Mouse (Mus musculus) liver, adult 2 months (tissue): ENCODE results near the gene Stk26. TPM values are rescaled to one million over a fixed set of nuclear protein-coding genes. Genes with fewer than 3 reads are reported as not detected.

Experiments used
- DNase-seq: peaks from one replicate; pipeline ENCODE4 v3.0.0-alpha.2; 2011; ENCODE audit warnings: low read depth, low spot score; ENCODE audit errors: extremely low read depth
- H3K27ac ChIP-seq: fragments of 200-500 bp; replicated peaks from 2 replicates; pipeline ENCODE4 v1.5.1; 2012; ENCODE audit warnings: low read depth, mild to moderate bottlenecking, control low read depth, inconsistent platforms, low read length; ENCODE audit not compliant: insufficient read depth
- H3K27me3 ChIP-seq: fragments of 200-500 bp; 2 replicates; pipeline ENCODE4 v1.6.1; 2012; ENCODE audit warnings: mild to moderate bottlenecking, moderate library complexity, low read length, inconsistent platforms; ENCODE audit not compliant: control insufficient read depth, insufficient read depth
- H3K36me3 ChIP-seq: fragments of 200-500 bp; 2 replicates; pipeline ENCODE4 v1.6.1; 2012; ENCODE audit warnings: low read length, inconsistent platforms; ENCODE audit not compliant: control insufficient read depth, insufficient read depth
- H3K4me1 ChIP-seq: fragments of 200-500 bp; 2 replicates; pipeline ENCODE4 v1.6.1; 2011; ENCODE audit warnings: low read length; ENCODE audit not compliant: control insufficient read depth, insufficient read depth
- H3K4me3 ChIP-seq: fragments of 200-500 bp; 2 replicates; pipeline ENCODE4 v1.5.1; 2011; ENCODE audit warnings: low read depth, mild to moderate bottlenecking, control low read depth, low read length, moderate library complexity; ENCODE audit not compliant: insufficient read depth
- H3K79me2 ChIP-seq: fragments of 200-500 bp; 2 replicates; pipeline ENCODE4 v1.6.1; 2012; ENCODE audit warnings: inconsistent platforms, mild to moderate bottlenecking, low read length, moderate library complexity; ENCODE audit not compliant: control insufficient read depth, insufficient read depth
- H3K9ac ChIP-seq: fragments of 200-500 bp; 2 replicates; pipeline ENCODE4 v1.6.1; 2012; ENCODE audit warnings: low read depth, mild to moderate bottlenecking, control low read depth, inconsistent platforms, low read length
- CTCF ChIP-seq: fragments of 200-500 bp; IDR thresholded peaks from 2 replicates; pipeline ENCODE4 v1.5.1; 2011; ENCODE audit warnings: low read depth, low read length, control low read depth
- POLR2A ChIP-seq: fragments of 200-500 bp; IDR thresholded peaks from 2 replicates; pipeline ENCODE4 v1.6.1; 2011; ENCODE audit warnings: low read length, control low read depth; ENCODE audit not compliant: insufficient read depth; ENCODE audit errors: extremely low read depth
- WGBS: fragments of 180-500 bp; shearing (Covaris S2); methylation state at CpG from one replicate; pipeline ENCODE4 v1.1.7; 2018; 5-methylcytosine and 5-hydroxymethylcytosine counted together
- polyA plus RNA-seq: library from polyadenylated mRNA; depleted of rRNA; stranded (reverse); fragments of >200 nt; gene quantifications from 2 replicates; pipeline ENCODE4 v1.2.3, GENCODE M21; 2012
- total RNA-seq: library from RNA; depleted of rRNA; stranded (reverse); fragments of >200 nt; gene quantifications from 2 replicates; pipeline ENCODE4 v1.2.3, GENCODE M21; 2014

The Stk26 gene
- total and polyA plus RNA-seq, 2 experiments, result 0.15 to 0.28 TPM

- no peaks in the 10 kb centered on the region for H3K79me2 ChIP-seq
- no peak overlapping the region for H3K27ac ChIP-seq
- H3K36me3 ChIP-seq, result no peaks in the 10 kb centered on the region
- no peaks in the 10 kb centered on the region for H3K27me3 ChIP-seq
- H3K9ac ChIP-seq, result no peak overlapping the region
- WGBS, result 25% methylated on average over 6 of the region's 6 CpGs
- no peak for DNase-seq
- H3K4me3 ChIP-seq, result no peak overlapping the region
- TF ChIP-seq POLR2A (no peak), CTCF (no peak)
- H3K4me1 ChIP-seq, result no peaks in the 10 kb centered on the region
These were observed 9.8 kb downstream of the Stk26 start for GRCm38 (mm10) chrX:50850428-50851184.

GRCm38 (mm10) chrX:50863771-50864170, 22.9 kb downstream of the Stk26 start:
- H3K27me3 ChIP-seq, result no peaks in the 10 kb centered on the region
- WGBS, result 80% methylated on average over 2 of the region's 2 CpGs
- no peak overlapping the region for H3K4me3 ChIP-seq
- no peak for TF ChIP-seq CTCF
- TF ChIP-seq POLR2A, result no peak
- no peaks in the 10 kb centered on the region for H3K36me3 ChIP-seq
- no peak overlapping the region for H3K27ac ChIP-seq
- H3K9ac ChIP-seq, result no peak overlapping the region
- H3K79me2 ChIP-seq, result no peaks in the 10 kb centered on the region
- no peak for DNase-seq
- no peaks in the 10 kb centered on the region for H3K4me1 ChIP-seq

GRCm38 (mm10) chrX:50864734-50865133, 23.9 kb downstream of the Stk26 start:
- TF ChIP-seq CTCF (no peak), POLR2A (no peak)
- WGBS, result 12% methylated on average over 5 of the region's 5 CpGs
- peak; percentile 78 for DNase-seq
- H3K4me1 ChIP-seq, result no peaks in the 10 kb centered on the region
- no peaks in the 10 kb centered on the region for H3K36me3 ChIP-seq
- no peak overlapping the region for H3K4me3 ChIP-seq
- H3K79me2 ChIP-seq, result no peaks in the 10 kb centered on the region
- no peaks in the 10 kb centered on the region for H3K27me3 ChIP-seq
- no peak overlapping the region for H3K9ac ChIP-seq
- H3K27ac ChIP-seq, result no peak overlapping the region

GRCm38 (mm10) chrX:50874246-50875002, 33.6 kb downstream of the Stk26 start:
- H3K9ac ChIP-seq, result no peak overlapping the region
- DNase-seq, result no peak
- WGBS, result 91% methylated on average over 6 of the region's 6 CpGs
- H3K4me3 ChIP-seq, result no peak overlapping the region
- H3K4me1 ChIP-seq, result no peaks in the 10 kb centered on the region
- H3K36me3 ChIP-seq, result no peaks in the 10 kb centered on the region
- no peaks in the 10 kb centered on the region for H3K79me2 ChIP-seq
- no peak for TF ChIP-seq POLR2A
- no peak for TF ChIP-seq CTCF
- H3K27ac ChIP-seq, result no peak overlapping the region
- H3K27me3 ChIP-seq, result no peaks in the 10 kb centered on the region

- no peak for DNase-seq
- TF ChIP-seq POLR2A (no peak), CTCF (no peak)
- WGBS, result 76% methylated on average over 2 of the region's 2 CpGs
- H3K4me3 ChIP-seq, result no peak overlapping the region
- no peaks in the 10 kb centered on the region for H3K27me3 ChIP-seq
- no peaks in the 10 kb centered on the region for H3K4me1 ChIP-seq
- no peak overlapping the region for H3K27ac ChIP-seq
- H3K79me2 ChIP-seq, result no peaks in the 10 kb centered on the region
- no peaks in the 10 kb centered on the region for H3K36me3 ChIP-seq
- H3K9ac ChIP-seq, result no peak overlapping the region
These were observed 47.2 kb downstream of the Stk26 start for GRCm38 (mm10) chrX:50887999-50888398.

DNA sequence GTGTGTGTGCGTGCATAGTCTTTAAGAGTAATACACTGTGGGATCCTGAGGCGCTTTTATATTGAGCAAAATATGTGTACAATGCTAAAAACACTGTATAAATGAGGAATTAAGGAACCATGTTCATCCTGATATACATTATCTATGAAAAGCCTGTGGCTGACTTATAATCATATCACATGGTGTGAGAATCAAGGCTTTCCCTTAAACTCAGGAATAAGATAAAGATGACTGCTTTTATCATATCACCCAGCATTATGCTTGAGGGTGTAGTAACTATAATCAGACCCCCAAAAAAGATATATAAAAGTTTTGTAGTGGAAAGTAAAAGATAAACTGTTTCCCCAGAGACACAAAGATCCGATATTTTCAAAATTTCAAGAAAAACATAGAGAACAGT, 62.6 kb downstream of the Stk26 start:
- TF ChIP-seq POLR2A (no peak), CTCF (no peak)
- H3K27me3 ChIP-seq, result no peaks in the 10 kb centered on the region
- H3K4me1 ChIP-seq, result no peaks in the 10 kb centered on the region
- no peak overlapping the region for H3K27ac ChIP-seq
- no peaks in the 10 kb centered on the region for H3K36me3 ChIP-seq
- H3K4me3 ChIP-seq, result no peak overlapping the region
- DNase-seq, result no peak
- 75% methylated on average over 3 of the region's 3 CpGs for WGBS
- H3K79me2 ChIP-seq, result no peaks in the 10 kb centered on the region
- no peak overlapping the region for H3K9ac ChIP-seq
